Mouse (Mus musculus): ENCODE measurements around the gene Hnrnpd. TPM values are rescaled to one million over a fixed set of nuclear protein-coding genes. Genes with fewer than 3 reads are reported as not detected.

Hnrnpd gene
- polyA plus RNA-seq, 1 experiment, result 161 TPM

GRCm38 (mm10) chr5:99973941-99974340 is 4.8 kb downstream of the Hnrnpd start:
- peak in 1 of 2 experiments; percentile 46 for DNase-seq (ENCODE audit: extremely low spot score in 1 of 2, low spot score in 1 of 2)

DNA sequence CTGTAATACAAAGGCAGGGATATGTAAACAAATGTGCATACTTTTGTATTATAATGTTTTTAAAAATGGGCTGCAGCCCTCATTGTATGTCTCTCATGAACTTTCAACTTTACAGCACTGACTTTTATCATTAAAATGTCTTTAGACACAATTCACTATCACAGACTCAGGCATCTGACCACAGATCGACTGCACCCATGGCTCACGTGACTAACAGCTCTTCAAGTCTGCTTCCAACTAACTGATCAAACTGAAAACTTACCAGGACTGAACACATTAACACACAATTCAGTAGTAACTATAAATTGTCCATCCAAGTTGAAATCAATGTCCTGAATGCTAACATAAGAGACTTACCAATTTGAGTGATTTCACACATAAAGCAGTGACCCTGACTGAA is 18.8 kb downstream of the Hnrnpd start:
- no peak for DNase-seq (ENCODE audit: extremely low spot score in 1 of 2, low spot score in 1 of 2)

- no peak for DNase-seq (ENCODE audit: extremely low spot score in 1 of 2, low spot score in 1 of 2)
These were observed 19.4 kb downstream of the Hnrnpd start for GRCm38 (mm10) chr5:99959236-99959936.

GRCm38 (mm10) chr5:99958666-99959065 is 20.1 kb downstream of the Hnrnpd start:
- DNase-seq (ENCODE audit: extremely low spot score in 1 of 2, low spot score in 1 of 2), result no peak

- no peak for DNase-seq (ENCODE audit: extremely low spot score in 1 of 2, low spot score in 1 of 2)
These were observed 24.9 kb downstream of the Hnrnpd start for GRCm38 (mm10) chr5:99953883-99954282.

DNA sequence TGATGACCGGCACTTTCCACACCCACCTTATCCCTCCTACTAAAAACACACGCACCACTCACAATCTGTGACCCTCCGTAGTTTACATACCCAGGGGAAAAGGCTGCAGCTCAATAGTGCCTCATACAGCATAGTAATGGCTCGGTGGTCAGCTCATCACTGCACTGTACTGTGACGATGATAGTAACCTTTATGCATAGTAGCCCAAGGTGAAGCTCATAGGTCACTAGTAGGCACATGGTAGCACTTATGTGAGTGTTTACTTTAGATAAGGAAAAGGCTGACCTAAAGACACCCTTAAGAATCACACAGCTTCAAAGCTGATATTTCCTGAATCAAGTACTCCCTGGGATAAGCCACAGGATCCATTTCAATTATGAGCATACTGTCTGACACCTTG is 26.2 kb downstream of the Hnrnpd start:
- no peak for DNase-seq (ENCODE audit: extremely low spot score in 1 of 2, low spot score in 1 of 2)

DNA sequence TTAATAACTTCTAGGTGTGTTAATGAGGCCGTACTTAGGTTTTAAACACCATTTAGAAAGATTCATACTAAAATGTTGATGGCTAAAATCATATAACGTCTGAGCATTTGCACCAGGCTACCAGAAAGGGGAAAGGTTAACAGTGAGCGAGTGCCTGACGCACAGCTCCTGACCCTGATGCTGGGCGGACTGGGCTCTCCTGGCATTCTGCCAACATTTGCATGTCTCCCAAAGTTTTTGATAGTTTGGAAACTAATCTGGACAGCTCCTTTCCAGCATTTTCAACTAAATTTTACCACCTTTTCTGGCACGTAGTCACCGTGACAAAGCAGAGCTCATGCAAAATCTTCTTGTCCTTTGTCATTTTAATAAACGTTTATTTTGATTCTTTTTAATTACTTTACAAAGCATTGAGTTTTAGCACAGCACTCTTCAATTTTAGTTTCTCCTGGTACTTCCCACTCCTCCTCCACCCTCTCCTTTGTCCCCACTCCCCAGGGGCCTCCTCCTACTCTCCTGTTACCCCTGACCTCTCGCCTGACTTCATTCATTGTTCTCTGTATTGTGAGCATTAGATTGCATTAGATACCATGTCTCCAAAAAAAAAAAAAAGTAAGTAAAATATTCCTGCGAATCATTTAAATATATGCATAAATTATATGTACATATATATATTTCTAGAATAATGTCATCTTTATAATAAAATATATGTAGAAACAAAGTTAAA is 36.8 kb downstream of the Hnrnpd start:
- DNase-seq (ENCODE audit: extremely low spot score in 1 of 2, low spot score in 1 of 2), result no peak

DNA sequence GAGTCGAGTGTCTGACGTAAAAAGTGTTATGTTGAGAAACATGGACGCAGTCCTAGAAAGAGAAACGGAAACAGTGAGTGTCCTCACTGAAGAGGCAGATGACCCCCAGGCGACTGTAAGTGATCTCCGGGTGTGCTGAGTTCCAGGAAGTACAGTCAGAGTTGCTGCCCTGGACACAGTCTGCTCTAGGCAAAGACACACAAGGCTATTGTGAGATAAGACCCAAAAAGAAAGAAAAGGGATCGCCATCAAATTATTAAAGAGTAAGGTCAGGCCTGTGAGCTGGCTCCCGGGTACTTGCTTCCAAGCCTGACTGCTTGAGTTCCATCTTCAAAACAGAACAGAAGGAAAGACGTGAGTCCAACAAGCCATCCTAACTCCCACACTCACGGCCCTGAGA is 37.5 kb downstream of the Hnrnpd start:
- DNase-seq (ENCODE audit: extremely low spot score in 1 of 2, low spot score in 1 of 2), result no peak

DNA sequence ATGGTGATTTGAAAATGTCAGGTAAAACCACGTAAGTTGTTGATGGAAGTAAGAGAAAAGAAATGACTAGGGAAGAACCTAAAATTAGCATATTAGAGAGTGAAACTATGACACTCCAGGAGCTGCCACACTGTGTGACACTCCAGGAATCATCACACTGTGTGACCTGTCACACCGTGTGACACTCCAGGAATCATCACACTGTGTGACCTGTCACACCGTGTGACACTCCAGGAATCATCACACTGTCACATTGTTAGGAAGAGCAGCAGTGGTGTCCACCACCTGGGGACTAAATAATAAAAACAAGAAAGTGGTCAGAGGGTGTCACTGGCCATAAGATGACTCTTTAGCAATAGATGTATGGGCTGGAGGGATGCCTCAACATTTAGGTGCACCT is 39.3 kb downstream of the Hnrnpd start:
- no peak for DNase-seq (ENCODE audit: extremely low spot score in 1 of 2, low spot score in 1 of 2)

GRCm38 (mm10) chr5:99931910-99932309 is 46.8 kb downstream of the Hnrnpd start:
- DNase-seq (ENCODE audit: extremely low spot score in 1 of 2, low spot score in 1 of 2), result no peak

DNA sequence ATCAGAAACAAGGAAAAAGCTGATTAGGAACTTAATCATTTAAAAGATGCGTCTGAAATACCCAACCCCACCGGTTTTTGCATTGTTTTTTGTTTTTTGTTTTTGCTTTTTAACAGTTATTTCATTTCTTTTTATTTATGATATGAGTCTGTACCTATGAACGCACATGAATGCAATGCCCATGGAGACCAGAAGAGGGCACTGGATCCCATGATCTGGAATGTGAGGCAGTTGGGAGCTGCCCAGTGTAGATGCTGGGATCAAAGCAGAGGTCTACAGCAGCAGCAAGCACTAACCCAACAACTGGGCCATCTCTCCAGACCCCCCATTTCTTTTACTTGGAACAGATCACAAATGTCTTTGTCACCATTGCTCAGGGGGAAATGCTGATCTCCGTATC is 50.8 kb downstream of the Hnrnpd start:
- DNase-seq (ENCODE audit: extremely low spot score in 1 of 2, low spot score in 1 of 2), result peak in 1 of 2 experiments; percentile 50

GRCm38 (mm10) chr5:99922033-99922432 is 56.7 kb downstream of the Hnrnpd start:
- no peak for DNase-seq (ENCODE audit: extremely low spot score in 1 of 2, low spot score in 1 of 2)

DNA sequence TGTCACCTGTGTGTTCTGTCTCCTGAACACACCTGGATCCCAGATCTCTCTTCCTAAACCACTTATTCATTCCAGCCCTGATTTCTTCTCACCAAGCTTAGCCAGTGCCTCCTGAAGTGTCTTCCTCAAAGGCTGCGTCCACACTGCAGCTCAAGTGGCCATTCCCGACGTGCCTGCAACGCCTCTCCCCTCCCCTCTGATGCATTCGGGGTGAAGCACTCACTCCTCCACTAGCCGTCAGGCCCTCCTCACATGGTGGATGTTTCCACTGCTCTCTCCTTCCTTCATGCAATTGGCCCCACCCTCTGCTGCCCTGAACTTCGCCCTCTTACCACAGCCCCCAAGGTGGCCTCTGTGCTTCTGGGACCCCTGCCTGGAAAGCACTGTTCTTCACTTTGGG is 63.2 kb downstream of the Hnrnpd start:
- no peak for DNase-seq (ENCODE audit: extremely low spot score in 1 of 2, low spot score in 1 of 2)

DNA sequence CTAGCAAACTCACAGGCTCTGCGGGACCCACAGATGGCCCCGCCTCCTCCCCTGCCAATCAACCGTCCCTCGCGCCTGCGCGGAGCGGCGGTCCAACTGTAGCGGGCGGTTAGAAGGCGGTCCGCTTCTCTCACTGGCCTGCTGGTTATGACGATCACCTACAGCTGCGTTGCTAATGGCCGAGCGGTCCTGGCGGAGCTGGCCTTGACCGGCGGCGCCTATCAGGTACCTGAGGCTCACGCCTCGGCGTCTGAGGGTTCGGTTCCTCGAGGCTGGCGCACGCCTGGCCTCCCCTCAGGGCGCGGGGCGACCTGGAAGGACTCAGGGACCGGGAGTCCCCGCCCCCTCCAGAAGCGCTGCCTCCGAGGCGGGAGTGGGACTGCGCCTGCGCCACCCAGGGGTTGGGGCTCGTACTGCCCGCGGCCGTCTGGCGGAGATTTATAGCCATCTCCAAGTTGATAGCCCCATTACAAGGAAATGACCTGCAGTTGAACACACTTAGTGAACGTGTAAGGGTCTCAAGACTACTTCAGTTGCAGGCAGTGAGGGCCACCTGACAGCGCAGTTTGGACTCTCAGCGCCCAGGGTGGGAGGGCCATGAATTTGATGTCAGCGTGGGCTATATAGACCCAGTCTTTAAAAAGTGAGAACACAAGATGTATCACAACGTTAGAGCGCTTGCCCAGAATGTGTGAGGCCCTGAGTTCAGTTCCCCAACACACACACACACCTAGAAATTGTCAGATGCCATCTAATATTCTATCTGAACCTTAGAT is 72.4 kb downstream of the Hnrnpd start, which contains the start of gene Vamp9:
Vamp9 (plus strand) TSS at position 74 of the 776 bp plus-strand sequence.
- peak; percentile 91 to 96 for DNase-seq (ENCODE audit: extremely low spot score in 1 of 2, low spot score in 1 of 2)

Other genes starting within 250 kb of the Hnrnpd start
- gene Rasgef1b, start 249.9 kb downstream of the Hnrnpd start, polyA plus RNA-seq (2012; rRNA removed), result 45.0 and 52.1 TPM in 2 replicates
- gene Vamp9, start 72.7 kb downstream of the Hnrnpd start, polyA plus RNA-seq (2012; rRNA removed), result 0.86 and 1.1 TPM in 2 replicates
- 1.7 and 2.8 TPM in 2 replicates for gene 4930524J08Rik, start 123 bp upstream of the Hnrnpd start, polyA plus RNA-seq (2012; rRNA removed)
- gene Hnrnpdl, start 60.7 kb upstream of the Hnrnpd start, polyA plus RNA-seq (2012; rRNA removed), result 302 and 335 TPM in 2 replicates
- 83.9 and 85.0 TPM in 2 replicates for gene Enoph1, start 61.0 kb upstream of the Hnrnpd start, polyA plus RNA-seq (2012; rRNA removed)
- gene Tmem150c, start 180.9 kb upstream of the Hnrnpd start, polyA plus RNA-seq (2012; rRNA removed), result 23.2 and 27.6 TPM in 2 replicates